Mouse (Mus musculus): ENCODE measurements around the gene Pagr1a.
A peak's percentile ranks its signal among the peaks of the same experiment; 100 is the strongest.

The Pagr1a gene

GRCm38 (mm10) chr7:127016971-127017949 is at the start of gene Pagr1a:
Gene Pagr1a, minus strand, starts transcription at chr7:127017352.
- peak; percentile 97 for DNase-seq

- DNase-seq = no peak
Observed at GRCm38 (mm10) chr7:127066317-127066716, 49.2 kb upstream of the Pagr1a start.

DNA sequence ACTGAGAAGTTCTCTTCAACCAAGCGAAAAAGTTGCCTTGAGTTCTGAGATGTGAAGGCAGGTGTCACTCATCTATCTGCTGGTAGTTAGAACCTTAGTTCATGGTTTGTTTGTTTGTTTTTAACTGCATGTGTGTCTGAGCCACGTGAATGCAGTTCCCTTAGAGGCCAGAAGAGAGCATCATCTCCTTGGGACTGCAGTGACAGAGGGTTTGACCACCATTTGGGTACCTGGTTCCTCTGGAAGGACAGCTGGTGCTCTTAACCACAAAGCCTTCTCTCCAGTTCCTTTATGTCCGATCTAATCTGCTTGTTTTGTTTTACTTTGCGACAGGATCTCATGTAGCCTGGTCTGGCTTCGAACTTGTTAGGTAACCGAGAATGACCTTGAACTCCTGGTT is 48.4 kb upstream of the Pagr1a start:
- DNase-seq = no peak

DNA sequence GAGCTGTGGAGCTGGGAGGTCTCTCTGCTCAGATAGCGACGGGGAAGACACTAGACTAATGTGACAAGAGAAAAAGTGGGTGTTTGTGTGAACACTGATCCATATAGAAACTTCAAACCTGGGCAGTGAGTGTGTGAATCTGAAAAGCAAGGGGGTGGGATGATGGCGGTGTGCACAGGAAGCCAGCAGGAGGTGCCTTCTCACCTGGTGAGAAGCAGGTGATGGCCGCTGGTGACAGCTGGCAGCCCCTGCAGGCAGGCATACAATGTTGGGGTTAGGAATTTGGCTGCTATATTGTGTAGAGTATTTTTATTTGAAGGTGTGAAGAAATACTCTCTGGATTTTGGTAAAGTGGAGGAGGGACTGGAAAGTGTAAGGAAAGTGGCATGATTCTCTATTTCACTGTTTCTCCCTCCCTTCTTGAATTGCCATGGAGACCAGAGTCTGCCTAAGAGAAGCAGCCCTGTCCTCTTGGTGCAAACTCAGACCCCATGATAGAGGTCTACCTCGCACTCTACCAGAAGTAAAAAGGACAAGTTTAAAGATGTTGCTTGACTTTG is 38.0 kb upstream of the Pagr1a start:
- DNase-seq = no peak

- peak; percentile 89 for DNase-seq
Observed at GRCm38 (mm10) chr7:127041851-127042672, 24.9 kb upstream of the Pagr1a start, which contains the start of gene Kif22. Gene Kif22, minus strand, starts transcription at chr7:127042471.

DNA sequence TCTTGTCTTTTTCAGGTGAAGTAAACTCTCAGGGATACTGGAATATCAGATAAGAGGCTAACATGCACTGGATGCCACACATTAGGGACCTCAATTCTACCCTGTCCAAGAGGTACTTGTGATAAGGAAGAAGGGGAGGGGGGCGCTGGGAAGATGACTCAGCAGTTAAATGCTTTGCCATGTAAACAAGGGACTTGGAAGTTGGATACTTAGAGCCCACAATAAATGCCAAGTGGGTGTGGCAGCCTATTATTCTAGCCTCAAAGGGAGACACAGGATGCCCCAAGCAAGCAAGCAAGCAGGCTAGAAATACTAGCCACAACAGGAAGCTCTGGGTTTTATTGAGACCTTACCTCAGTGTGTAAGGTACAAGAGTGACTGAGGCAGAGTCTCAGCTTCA is 14.1 kb upstream of the Pagr1a start:
- DNase-seq = no peak

- DNase-seq = no peak
Observed at GRCm38 (mm10) chr7:127030172-127030571, 13.0 kb upstream of the Pagr1a start.

- DNase-seq = no peak
Observed at GRCm38 (mm10) chr7:127027885-127028284, 10.7 kb upstream of the Pagr1a start.

DNA sequence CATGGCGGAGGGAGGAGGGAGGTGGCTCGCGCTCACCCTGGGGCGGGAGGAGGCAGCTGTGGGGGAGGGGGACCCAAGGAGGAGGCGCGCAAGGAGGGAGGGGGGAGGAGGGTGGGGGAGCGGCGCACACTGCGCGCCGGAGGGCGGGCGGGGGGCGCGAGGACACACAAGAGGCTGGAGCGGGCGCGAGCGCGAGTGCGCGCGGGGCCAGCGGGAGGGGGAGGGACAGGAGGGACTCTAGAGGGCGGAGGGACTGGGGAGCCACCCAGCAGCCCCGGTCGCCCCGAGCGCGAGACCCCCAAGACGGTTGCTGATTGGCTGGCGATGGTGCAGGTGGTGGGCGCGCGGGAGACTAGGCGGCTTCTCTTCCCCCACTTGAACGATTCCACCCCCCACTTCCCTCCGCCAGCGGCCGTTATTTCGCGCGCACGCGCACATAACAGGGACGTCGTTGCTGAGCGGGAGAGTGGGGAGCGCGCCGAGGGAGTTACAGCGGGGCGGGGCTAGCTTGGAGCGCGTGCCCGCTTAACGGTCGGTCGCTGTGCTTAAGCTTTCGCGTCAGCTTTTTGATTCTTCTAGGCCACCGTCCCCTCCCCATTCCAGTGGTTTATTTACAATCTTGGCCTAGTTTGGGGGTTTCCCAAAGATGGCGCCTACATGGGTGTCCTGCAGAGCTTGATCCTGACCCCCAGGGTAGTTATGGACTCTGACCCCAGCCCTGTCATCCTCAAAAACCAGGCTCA is 10.0 kb upstream of the Pagr1a start, which contains the start of gene Maz:
Maz (minus strand) TSS at position 54 of the 743 bp plus-strand sequence.
- DNase-seq = peak; percentile 100

DNA sequence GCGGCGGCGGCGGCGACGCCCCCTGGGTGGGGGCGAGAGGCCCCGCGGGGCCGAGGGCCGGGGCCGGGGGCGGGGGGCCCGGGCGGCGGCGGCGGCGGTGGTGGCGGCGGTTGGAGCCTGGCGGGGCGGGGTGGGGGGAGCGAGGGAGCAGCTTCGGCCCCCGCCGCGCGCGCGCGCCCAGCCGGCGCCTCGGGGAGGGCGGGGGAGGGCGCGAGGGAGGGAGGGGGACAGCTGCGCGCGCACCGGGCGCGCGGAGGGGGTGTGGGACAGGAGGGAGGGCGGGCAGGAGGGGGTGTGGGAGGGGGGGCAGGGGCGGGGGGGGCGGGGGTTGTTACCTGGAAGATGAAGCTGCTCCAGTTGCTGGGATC is 9.4 kb upstream of the Pagr1a start:
- DNase-seq = no peak

DNA sequence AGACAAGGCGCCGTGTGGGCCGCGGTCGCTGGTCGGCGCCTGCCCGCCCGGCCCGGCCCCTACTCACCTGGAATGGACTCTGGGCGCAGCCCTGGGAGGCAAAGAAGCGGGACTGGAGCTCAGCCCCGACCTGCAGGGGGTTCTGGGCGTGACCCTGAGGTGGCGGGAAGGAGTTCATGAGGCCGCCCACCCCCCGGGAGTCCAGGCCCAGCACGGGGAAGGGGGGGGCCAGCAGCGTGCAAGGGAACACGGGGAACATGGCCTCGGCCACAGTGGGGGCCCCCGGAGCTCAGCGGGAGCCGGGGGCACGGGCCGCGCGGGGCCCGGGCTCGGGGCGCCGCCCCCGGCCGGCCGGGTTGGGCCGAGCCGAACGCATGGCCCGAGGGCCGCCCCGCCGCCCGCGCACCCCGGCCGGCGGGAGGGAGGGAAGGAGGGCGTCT is 9.0 kb upstream of the Pagr1a start:
- peak; percentile 77 for DNase-seq

- peak; percentile 67 for DNase-seq
Observed at GRCm38 (mm10) chr7:127025556-127026160, 8.5 kb upstream of the Pagr1a start.

- DNase-seq = peak; percentile 82
Observed at GRCm38 (mm10) chr7:127024755-127025555, 7.8 kb upstream of the Pagr1a start.

GRCm38 (mm10) chr7:127023896-127024690 is 6.9 kb upstream of the Pagr1a start:
- DNase-seq = peak; percentile 51

DNA sequence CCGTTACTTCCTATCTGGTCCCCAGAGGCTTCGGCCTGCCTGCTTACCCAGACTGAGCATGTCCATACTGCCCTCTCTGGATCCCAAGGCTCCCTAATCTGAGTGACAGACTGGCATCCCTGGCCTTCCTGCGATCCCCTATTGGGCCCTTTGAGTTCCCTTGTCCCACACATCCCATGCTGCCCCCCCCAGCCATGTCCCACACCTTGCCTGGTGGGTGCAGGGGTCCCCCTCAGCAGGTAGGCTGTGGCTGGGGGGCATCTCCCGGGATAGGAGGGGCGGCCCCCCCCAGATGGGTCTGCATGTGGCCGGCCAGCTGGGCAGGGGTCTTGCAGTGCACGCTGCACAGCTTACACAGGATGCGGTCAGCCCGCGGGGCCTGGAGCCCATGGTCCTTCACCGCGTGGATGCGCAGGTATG is 6.1 kb upstream of the Pagr1a start:
- peak; percentile 56 for DNase-seq

DNA sequence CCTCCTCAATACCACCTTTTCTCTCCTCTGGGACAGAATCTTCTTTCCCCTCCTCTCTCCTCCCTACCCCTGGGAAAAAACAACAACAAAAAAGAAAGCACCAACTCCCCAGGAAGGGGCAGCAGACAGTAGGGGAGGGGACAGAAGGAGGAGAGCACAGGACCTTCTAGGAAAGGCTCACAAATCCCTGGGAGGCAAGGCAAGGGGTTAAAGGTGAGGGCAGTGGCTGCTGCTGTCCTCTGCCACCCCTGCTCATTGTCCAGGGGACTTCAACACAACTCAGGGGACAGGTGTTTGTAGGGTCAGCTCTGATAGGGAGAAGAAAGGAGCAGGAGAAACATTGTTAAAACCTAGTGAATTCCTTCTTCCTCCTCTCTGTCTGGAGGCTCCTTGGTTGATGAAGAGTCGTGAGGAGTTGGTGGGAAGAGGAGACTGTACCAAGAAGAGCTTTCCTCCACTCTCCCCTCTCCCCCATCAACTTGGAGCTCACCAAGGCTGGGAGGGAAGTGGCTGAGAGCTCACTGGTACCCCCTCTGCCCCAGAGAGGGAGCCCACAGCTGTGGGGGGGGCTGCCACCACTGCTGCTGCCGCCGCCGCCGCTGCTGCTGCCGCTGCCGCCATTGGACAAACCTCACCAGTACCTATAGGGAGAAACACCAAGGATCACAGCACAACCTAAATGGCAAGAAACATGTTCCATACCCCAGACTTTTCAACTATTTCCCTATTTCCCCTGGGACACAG is 5.5 kb upstream of the Pagr1a start:
- no peak for DNase-seq

GRCm38 (mm10) chr7:127021563-127022527 is 4.7 kb upstream of the Pagr1a start:
- DNase-seq = no peak

- peak; percentile 69 for DNase-seq
Observed at GRCm38 (mm10) chr7:127020901-127021562, 3.9 kb upstream of the Pagr1a start, which contains the start of the genes Gm42742 and Prrt2. Gene Gm42742, minus strand, starts transcription at chr7:127021097. Gene Prrt2, minus strand, starts transcription at chr7:127021211.
